Mouse (Mus musculus): Measurements from ENCODE around the gene Slc23a3. TPM values are rescaled to one million over a fixed set of nuclear protein-coding genes. Genes with fewer than 3 reads are reported as not detected.
A peak's percentile ranks its signal among the peaks of the same experiment; 100 is the strongest.

The Slc23a3 gene
- polyA plus RNA-seq, 1 experiment from 2014 or later: not detected

DNA sequence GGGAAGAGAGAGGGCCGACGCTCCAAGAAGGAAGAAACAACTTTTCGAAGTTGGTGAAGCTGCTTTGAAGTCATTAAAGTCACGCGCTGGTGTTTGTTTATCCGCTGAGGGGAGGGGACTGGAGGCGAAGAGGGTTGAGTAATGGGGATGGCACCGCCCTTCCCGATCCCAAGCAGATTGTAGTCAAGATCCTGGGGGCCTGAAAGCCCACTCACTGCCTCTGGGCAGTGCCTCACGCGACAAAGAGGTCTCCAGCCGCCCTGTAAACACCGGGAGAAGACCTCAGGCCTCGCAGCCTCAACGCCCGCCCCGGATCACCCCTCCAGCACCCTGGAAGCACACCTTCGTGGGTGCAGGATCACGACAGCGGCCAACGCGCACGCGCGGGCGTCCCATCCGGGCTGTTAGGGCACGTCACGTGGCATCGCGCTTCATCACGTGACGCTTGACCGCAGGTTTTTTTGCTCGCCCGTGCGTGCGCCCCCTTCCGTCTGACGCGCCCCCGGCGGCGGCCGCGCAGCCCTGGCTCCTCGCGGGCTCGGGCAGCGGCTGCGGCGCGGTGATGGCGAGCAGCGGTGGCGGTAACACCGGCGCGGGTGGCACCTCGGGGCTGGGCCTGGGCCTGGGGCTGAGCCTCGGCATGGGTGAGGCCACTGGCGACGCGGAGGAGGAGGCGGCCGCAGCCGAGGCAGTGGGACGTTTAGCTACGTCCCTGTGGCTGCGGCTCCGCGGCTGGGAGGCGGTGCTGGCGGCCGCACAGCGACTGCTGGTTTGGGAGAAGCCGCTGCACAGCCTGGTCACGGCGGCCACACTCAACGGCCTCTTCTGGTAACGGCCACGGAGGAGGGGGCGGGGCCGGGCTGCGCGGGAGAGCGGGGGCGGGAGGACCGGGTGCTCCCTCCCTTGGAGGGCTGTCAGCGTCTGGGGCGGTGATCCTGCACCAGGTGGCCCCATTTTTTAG, 8.9 kb upstream of the Slc23a3 start, which contains the start of the genes Cnppd1 and Retreg2:
Gene Cnppd1 (minus strand): TSS at position 411 of the 961 bp plus-strand sequence.
Gene Retreg2 (plus strand): TSS at position 478 of the 961 bp plus-strand sequence.
- Histone ChIP-seq H3K27ac (replicated peaks; ENCODE audit: low read depth, low read length) (peak within 1 kb of the TSS; percentile 93), H3K4me3 (ENCODE audit: low read depth, low read length) (peak within 1 kb of the TSS; percentile 73), H3K4me1 (ENCODE audit: control insufficient read depth, insufficient read depth, low read length) (peaks cover 7% of the 10 kb centered on the region), H3K36me3 (ENCODE audit: control insufficient read depth, insufficient read depth, low read length) (peaks cover 12% of the 10 kb centered on the region), H3K27me3 (ENCODE audit: control insufficient read depth, insufficient read depth, low read length) (no peaks in the 10 kb centered on the region), H3K9me3 (ENCODE audit: control insufficient read depth, low read length) (no peaks in the 10 kb centered on the region), H3K4me2 (ENCODE audit: low read depth, severe bottlenecking) (peak within 1 kb of the TSS; percentile 93), H3K9ac (ENCODE audit: low read length) (peak within 1 kb of the TSS; percentile 88)
- ATAC-seq (ENCODE audit: insufficient number of reproducible peaks, low FRiP score, low TSS enrichment, low read depth) (peak; percentile 85), DNase-seq (ENCODE audit: low spot score) (peak; percentile 97)
- under 1% methylated on average over 80 of the region's 91 CpGs for WGBS

DNA sequence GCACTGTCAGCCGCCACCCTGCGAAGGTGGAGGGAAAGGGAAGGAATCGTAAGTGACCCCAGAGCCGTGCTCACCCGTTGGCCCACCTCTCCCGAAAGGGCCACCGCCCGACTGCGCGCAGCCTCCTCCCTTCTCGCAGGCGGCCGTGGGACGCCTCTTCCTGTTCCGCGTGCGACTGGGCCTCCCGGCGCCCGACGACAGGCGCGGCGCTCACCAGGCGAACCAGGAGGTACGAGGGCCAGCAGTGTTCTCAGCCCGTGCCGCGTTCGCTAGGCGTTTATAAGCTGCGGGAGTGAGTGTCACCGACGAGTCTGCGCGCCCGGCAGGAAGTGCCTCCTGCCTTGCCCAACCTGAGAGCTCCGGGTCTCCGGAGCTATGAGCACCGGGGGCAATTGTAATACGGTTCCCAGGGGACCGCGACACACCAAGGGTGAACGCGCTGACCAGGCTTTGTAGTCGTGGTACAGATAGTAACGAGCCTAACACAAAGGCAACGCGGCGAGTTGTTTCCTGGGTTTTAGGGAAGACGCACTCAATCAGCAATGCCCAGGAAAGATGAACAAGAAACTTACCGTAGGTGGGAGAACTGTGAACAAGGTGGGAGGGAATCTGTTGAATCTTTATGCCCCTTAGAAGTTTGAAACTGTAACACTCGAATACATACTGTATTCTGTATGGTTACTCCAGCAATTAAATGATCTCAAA, 7.9 kb upstream of the Slc23a3 start:
- DNase-seq (ENCODE audit: low spot score) (peak; percentile 63), ATAC-seq (ENCODE audit: insufficient number of reproducible peaks, low FRiP score, low TSS enrichment, low read depth) (0 out of 2 replicates have a peak, but pooled peaks have one; percentile 15)
- peaks cover 7% of the 10 kb centered on the region for H3K4me1 ChIP-seq (ENCODE audit: control insufficient read depth, insufficient read depth, low read length)
- WGBS: under 1% methylated on average over 53 of the region's 53 CpGs
- H3K27me3 ChIP-seq (ENCODE audit: control insufficient read depth, insufficient read depth, low read length): no peaks in the 10 kb centered on the region
- peak overlapping the region; percentile 73 for H3K4me3 ChIP-seq (ENCODE audit: low read depth, low read length)
- H3K4me2 ChIP-seq (ENCODE audit: low read depth, severe bottlenecking): peak overlapping the region; percentile 93
- peak overlapping the region; percentile 73 for H3K9ac ChIP-seq (ENCODE audit: low read length)
- no peaks in the 10 kb centered on the region for H3K9me3 ChIP-seq (ENCODE audit: control insufficient read depth, low read length)
- H3K27ac ChIP-seq (replicated peaks; ENCODE audit: low read depth, low read length): no peak overlapping the region
- peaks cover 7% of the 10 kb centered on the region for H3K36me3 ChIP-seq (ENCODE audit: control insufficient read depth, insufficient read depth, low read length)

DNA sequence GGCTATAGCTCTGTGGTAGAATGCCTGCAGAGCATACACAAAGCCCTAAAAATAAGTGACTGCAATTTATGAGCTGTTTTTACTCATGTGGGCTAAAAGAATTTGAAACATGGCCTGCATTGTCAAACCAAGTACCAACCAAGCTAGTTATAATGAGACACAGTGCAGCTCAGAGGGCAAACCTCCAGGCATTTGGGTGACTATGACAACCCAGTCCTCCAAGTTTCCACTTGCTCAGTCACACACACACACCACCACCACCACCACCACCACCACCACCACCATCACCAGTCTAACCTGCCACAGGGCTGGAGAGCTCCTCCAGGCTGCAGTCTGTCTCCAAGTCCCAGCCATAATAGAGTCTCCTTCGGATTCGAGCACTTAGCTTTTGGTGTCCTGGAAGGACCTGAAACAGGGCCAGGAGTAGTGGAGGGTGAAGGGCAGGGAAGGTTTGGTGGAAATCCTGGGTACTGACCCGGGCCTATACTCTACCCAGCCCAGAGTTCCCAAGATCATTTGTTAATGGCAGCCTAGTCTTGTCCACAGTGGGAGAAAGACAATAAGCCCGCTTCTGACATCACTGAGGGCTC, 7.0 kb upstream of the Slc23a3 start:
- H3K9me3 ChIP-seq (ENCODE audit: control insufficient read depth, low read length): no peaks in the 10 kb centered on the region
- H3K27me3 ChIP-seq (ENCODE audit: control insufficient read depth, insufficient read depth, low read length): no peaks in the 10 kb centered on the region
- 63% methylated on average over 4 of the region's 4 CpGs for WGBS
- DNase-seq (ENCODE audit: low spot score) (no peak), ATAC-seq (ENCODE audit: insufficient number of reproducible peaks, low FRiP score, low TSS enrichment, low read depth) (no peak)
- no peak overlapping the region for H3K27ac ChIP-seq (replicated peaks; ENCODE audit: low read depth, low read length)
- H3K4me2 ChIP-seq (ENCODE audit: low read depth, severe bottlenecking): peak overlapping the region; percentile 93
- H3K36me3 ChIP-seq (ENCODE audit: control insufficient read depth, insufficient read depth, low read length): peaks cover 9% of the 10 kb centered on the region; the same call in 1 of the 2 replicates
- peak overlapping the region; percentile 73 for H3K9ac ChIP-seq (ENCODE audit: low read length)
- peaks cover 7% of the 10 kb centered on the region for H3K4me1 ChIP-seq (ENCODE audit: control insufficient read depth, insufficient read depth, low read length)
- peak overlapping the region; percentile 73 for H3K4me3 ChIP-seq (ENCODE audit: low read depth, low read length)

DNA sequence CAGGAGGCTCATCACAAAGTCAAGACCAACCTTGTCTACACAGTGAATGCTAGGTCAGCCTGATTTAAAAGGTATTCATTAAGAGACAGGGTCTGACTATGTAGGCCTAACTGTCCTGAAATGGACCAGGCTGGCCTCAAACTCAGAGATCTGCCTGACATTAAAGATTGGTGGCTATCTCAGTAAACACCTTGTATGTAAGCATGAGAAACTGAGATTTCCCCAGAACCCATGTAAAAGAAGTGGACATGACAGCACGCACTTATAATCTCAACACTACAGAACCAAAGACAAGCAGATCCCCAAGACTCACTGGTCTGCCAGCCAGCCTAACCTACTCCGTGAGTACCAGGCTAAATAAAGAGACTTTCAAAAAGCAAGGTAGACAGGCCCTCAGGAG, 4.8 kb upstream of the Slc23a3 start:
- Histone ChIP-seq H3K36me3 (ENCODE audit: control insufficient read depth, insufficient read depth, low read length) (peaks cover 7% of the 10 kb centered on the region; the same call in 1 of the 2 replicates), H3K4me1 (ENCODE audit: control insufficient read depth, insufficient read depth, low read length) (peaks cover 7% of the 10 kb centered on the region), H3K27me3 (ENCODE audit: control insufficient read depth, insufficient read depth, low read length) (no peaks in the 10 kb centered on the region), H3K27ac (replicated peaks; ENCODE audit: low read depth, low read length) (no peak overlapping the region), H3K9me3 (ENCODE audit: control insufficient read depth, low read length) (no peaks in the 10 kb centered on the region), H3K4me2 (ENCODE audit: low read depth, severe bottlenecking) (no peak overlapping the region), H3K4me3 (ENCODE audit: low read depth, low read length) (no peak overlapping the region), H3K9ac (ENCODE audit: low read length) (no peak overlapping the region)
- no peak for DNase-seq (ENCODE audit: low spot score)
- 95% methylated on average over 2 of the region's 2 CpGs for WGBS
- ATAC-seq (ENCODE audit: insufficient number of reproducible peaks, low FRiP score, low TSS enrichment, low read depth): no peak

DNA sequence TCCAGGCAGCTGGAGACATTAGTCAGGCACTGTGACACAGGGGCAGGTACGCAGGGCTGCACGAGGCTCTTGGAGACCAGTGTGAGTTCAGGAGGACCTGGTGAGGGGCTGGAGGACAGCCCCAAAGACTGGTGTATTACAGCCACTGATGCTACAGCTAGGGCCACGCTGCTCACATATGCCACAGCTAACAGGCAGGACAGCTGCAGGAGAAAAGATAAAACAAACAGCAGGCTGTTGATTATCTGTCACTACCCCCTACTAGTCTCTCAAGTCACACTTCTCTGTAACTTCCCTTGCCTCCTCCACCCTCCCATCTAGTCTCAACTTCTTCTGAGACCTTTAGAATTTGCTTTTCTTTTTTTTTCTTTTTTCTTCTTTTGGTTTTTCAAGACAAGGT, 3.0 kb upstream of the Slc23a3 start:
- Histone ChIP-seq H3K4me2 (ENCODE audit: low read depth, severe bottlenecking) (no peak overlapping the region), H3K4me1 (ENCODE audit: control insufficient read depth, insufficient read depth, low read length) (peaks cover 5% of the 10 kb centered on the region; the same call in 1 of the 2 replicates), H3K9me3 (ENCODE audit: control insufficient read depth, low read length) (no peaks in the 10 kb centered on the region), H3K4me3 (ENCODE audit: low read depth, low read length) (no peak overlapping the region), H3K9ac (ENCODE audit: low read length) (no peak overlapping the region), H3K27ac (replicated peaks; ENCODE audit: low read depth, low read length) (no peak overlapping the region), H3K27me3 (ENCODE audit: control insufficient read depth, insufficient read depth, low read length) (no peaks in the 10 kb centered on the region), H3K36me3 (ENCODE audit: control insufficient read depth, insufficient read depth, low read length) (peaks cover 7% of the 10 kb centered on the region; the same call in 1 of the 2 replicates)
- 54% methylated on average over 3 of the region's 3 CpGs for WGBS
- no peak for ATAC-seq (ENCODE audit: insufficient number of reproducible peaks, low FRiP score, low TSS enrichment, low read depth)
- DNase-seq (ENCODE audit: low spot score): no peak

DNA sequence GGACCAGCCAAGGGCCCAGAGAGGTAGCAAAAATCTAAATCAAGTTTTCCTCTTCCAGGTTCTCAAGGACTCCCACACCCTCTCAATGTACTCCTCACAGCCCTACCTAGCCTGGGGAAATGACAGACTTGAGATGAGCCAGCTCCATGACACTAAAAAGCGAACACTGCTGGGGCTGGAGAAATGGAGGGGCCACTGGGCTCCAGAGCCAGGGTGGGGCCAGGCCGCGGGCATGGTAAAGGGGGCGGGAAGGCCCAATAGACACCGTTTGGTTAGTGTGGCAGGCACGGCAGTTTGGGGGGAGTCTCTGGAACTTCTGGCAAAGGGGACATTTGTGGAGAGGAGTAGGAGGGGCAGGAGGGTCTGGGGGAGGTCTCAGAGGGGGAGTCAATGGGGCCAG, 2.6 kb upstream of the Slc23a3 start:
- Histone ChIP-seq H3K9ac (ENCODE audit: low read length) (no peak overlapping the region), H3K27ac (replicated peaks; ENCODE audit: low read depth, low read length) (no peak overlapping the region), H3K36me3 (ENCODE audit: control insufficient read depth, insufficient read depth, low read length) (peaks cover 7% of the 10 kb centered on the region; the same call in 1 of the 2 replicates), H3K4me2 (ENCODE audit: low read depth, severe bottlenecking) (no peak overlapping the region), H3K9me3 (ENCODE audit: control insufficient read depth, low read length) (no peaks in the 10 kb centered on the region), H3K4me3 (ENCODE audit: low read depth, low read length) (no peak overlapping the region), H3K27me3 (ENCODE audit: control insufficient read depth, insufficient read depth, low read length) (no peaks in the 10 kb centered on the region), H3K4me1 (ENCODE audit: control insufficient read depth, insufficient read depth, low read length) (peaks cover 5% of the 10 kb centered on the region; the same call in 1 of the 2 replicates)
- no peak for ATAC-seq (ENCODE audit: insufficient number of reproducible peaks, low FRiP score, low TSS enrichment, low read depth)
- WGBS: 67% methylated on average over 6 of the region's 6 CpGs
- no peak for DNase-seq (ENCODE audit: low spot score)

DNA sequence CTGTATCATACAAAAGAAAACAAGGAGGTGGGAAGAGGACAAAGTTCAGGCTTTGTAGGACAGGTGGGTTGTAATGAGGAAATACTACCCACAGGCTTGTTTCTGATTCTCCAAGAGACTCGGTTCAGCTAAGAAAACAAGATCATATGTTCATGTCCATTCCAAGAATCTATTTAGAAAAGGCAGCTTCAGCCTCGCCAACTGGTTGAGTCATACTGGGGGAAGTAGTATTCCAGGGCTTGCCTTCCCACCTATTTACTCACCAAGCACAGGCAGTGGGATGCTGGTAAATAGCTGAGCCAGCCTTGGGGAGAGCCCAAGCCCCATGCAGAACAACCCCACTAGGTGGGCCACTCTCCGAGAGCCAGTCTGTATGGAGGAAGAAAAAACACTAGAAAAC, 5.0 kb downstream of the Slc23a3 start:
- Histone ChIP-seq H3K27me3 (ENCODE audit: control insufficient read depth, insufficient read depth, low read length) (no peaks in the 10 kb centered on the region), H3K9ac (ENCODE audit: low read length) (no peak overlapping the region), H3K4me3 (ENCODE audit: low read depth, low read length) (no peak overlapping the region), H3K36me3 (ENCODE audit: control insufficient read depth, insufficient read depth, low read length) (no peaks in the 10 kb centered on the region), H3K4me1 (ENCODE audit: control insufficient read depth, insufficient read depth, low read length) (peaks cover 4% of the 10 kb centered on the region; the same call in 1 of the 2 replicates), H3K27ac (replicated peaks; ENCODE audit: low read depth, low read length) (no peak overlapping the region), H3K4me2 (ENCODE audit: low read depth, severe bottlenecking) (no peak overlapping the region), H3K9me3 (ENCODE audit: control insufficient read depth, low read length) (no peaks in the 10 kb centered on the region)
- DNase-seq (ENCODE audit: low spot score) (no peak), ATAC-seq (ENCODE audit: insufficient number of reproducible peaks, low FRiP score, low TSS enrichment, low read depth) (no peak)
- WGBS: 70% methylated on average over 3 of the region's 3 CpGs

DNA sequence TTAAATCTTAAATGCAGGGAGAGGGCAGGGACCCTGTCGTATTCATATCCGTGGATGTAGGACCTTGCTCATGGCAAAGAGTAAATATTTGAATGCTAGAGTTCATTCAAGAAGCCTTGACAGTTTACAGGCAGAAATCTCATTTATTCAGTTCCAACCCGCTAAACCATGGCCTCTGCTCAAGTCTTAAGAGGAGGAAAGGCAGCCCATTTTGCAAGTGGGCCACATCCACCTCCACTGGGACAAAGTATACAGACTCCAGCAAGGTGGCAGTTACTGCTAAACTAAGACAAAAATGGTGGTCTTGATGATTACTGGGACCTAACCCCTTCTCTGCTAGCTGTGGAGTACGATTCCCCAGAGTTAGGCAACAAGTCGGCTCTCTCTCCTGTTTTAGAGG, 8.3 kb downstream of the Slc23a3 start:
- Histone ChIP-seq H3K27me3 (ENCODE audit: control insufficient read depth, insufficient read depth, low read length) (no peaks in the 10 kb centered on the region), H3K4me2 (ENCODE audit: low read depth, severe bottlenecking) (peak overlapping the region; percentile 51), H3K27ac (replicated peaks; ENCODE audit: low read depth, low read length) (peak overlapping the region; percentile 94), H3K9ac (ENCODE audit: low read length) (peak overlapping the region; percentile 71), H3K4me3 (ENCODE audit: low read depth, low read length) (peak overlapping the region; percentile 54), H3K9me3 (ENCODE audit: control insufficient read depth, low read length) (no peaks in the 10 kb centered on the region), H3K36me3 (ENCODE audit: control insufficient read depth, insufficient read depth, low read length) (no peaks in the 10 kb centered on the region), H3K4me1 (ENCODE audit: control insufficient read depth, insufficient read depth, low read length) (peaks cover 4% of the 10 kb centered on the region; the same call in 1 of the 2 replicates)
- no peak for DNase-seq (ENCODE audit: low spot score)
- 35% methylated on average over 5 of the region's 5 CpGs for WGBS
- ATAC-seq (ENCODE audit: insufficient number of reproducible peaks, low FRiP score, low TSS enrichment, low read depth): no peak
